Mouse (Mus musculus) intestine, embryonic 14.5 days (tissue): ENCODE measurements around the gene Fosl1. TPM values are rescaled to one million over a fixed set of nuclear protein-coding genes. Genes with fewer than 3 reads are reported as not detected.

Experiments used
- ATAC-seq: fragments of 200-750 bp; cut with Nextera tagmentation; replicated peaks from 2 replicates; pipeline ENCODE4 v1.8.0; 2017; ENCODE audit warnings: low read depth, moderate number of reproducible peaks, moderate TSS enrichment, moderate library complexity; ENCODE audit not compliant: low FRiP score, low TSS enrichment
- DNase-seq: peaks from one replicate; pipeline ENCODE4 v3.0.0-alpha.2; 2018; ENCODE audit warnings: low spot score
- H3K27ac ChIP-seq: fragments of 300-500 bp; sonication (generic); 2 replicates; pipeline ENCODE4 v1.5.1; 2014; ENCODE audit warnings: low read depth, mild to moderate bottlenecking, control low read depth
- H3K27me3 ChIP-seq: fragments of 300-500 bp; sonication (generic); replicated peaks from 2 replicates; pipeline ENCODE4 v1.6.1; 2014; ENCODE audit warnings: low read length, control low read depth; ENCODE audit not compliant: control insufficient read depth, insufficient read depth
- H3K36me3 ChIP-seq: fragments of 300-500 bp; sonication (generic); 2 replicates; pipeline ENCODE4 v1.6.1; 2014; ENCODE audit warnings: low read length, control low read depth; ENCODE audit not compliant: control insufficient read depth, insufficient read depth
- H3K4me1 ChIP-seq: fragments of 300-500 bp; sonication (generic); replicated peaks from 2 replicates; pipeline ENCODE4 v1.6.1; 2014; ENCODE audit warnings: low read length, control low read depth, mixed read lengths; ENCODE audit not compliant: control insufficient read depth, insufficient read depth
- H3K4me2 ChIP-seq: fragments of 300-500 bp; sonication (generic); 2 replicates; pipeline ENCODE4 v1.6.1; 2014; ENCODE audit warnings: low read length
- H3K4me3 ChIP-seq: fragments of 300-500 bp; sonication (generic); 2 replicates; pipeline ENCODE4 v1.5.1; 2014; ENCODE audit warnings: low read depth, low read length, control low read depth, mixed read lengths
- H3K9ac ChIP-seq: fragments of 300-500 bp; sonication (generic); 2 replicates; pipeline ENCODE4 v1.6.1; 2014; ENCODE audit warnings: mild to moderate bottlenecking, low read length
- H3K9me3 ChIP-seq: fragments of 300-500 bp; sonication (generic); 2 replicates; pipeline ENCODE4 v1.6.1; 2016; ENCODE audit warnings: low read length, control low read depth; ENCODE audit not compliant: control insufficient read depth
- WGBS: fragments of 180-500 bp; shearing (Covaris S2); extraction: QIAGEN DNeasy Blood & Tissue Kit; methylation state at CpG from one replicate; pipeline ENCODE4 v1.1.7; 2014; 5-methylcytosine and 5-hydroxymethylcytosine counted together
- polyA plus RNA-seq: library from polyadenylated mRNA; unstranded; fragments of >200 nt; fragmentation: Nextera tagmentation; extraction: Ambion mirVana; gene quantifications from 2 replicates; pipeline ENCODE4 v1.2.1, GENCODE M21; 2014

Fosl1 gene
- polyA plus RNA-seq, 1 experiment from 2014 or later, result not detected

- Histone ChIP-seq H3K4me2 (no peak overlapping the region), H3K4me3 (no peak overlapping the region), H3K9ac (no peak overlapping the region), H3K27ac (no peak overlapping the region), H3K9me3 (no peaks in the 10 kb centered on the region), H3K27me3 (no peaks in the 10 kb centered on the region), H3K36me3 (peaks cover 59% of the 10 kb centered on the region), H3K4me1 (0 out of 2 replicates have a peak, but pooled peaks cover 9% of the 10 kb centered on the region)
- ATAC-seq, result no peak
- 93% methylated on average over 18 of the region's 18 CpGs for WGBS
- DNase-seq, result no peak
Measured at GRCm38 (mm10) chr19:5477668-5478300, 30.4 kb downstream of the Fosl1 start.

GRCm38 (mm10) chr19:5480016-5480415 lies 32.7 kb downstream of the Fosl1 start:
- Histone ChIP-seq H3K4me2 (no peak overlapping the region), H3K9ac (no peak overlapping the region), H3K4me1 (0 out of 2 replicates have a peak, but pooled peaks cover 8% of the 10 kb centered on the region), H3K4me3 (no peak overlapping the region), H3K27me3 (no peaks in the 10 kb centered on the region), H3K9me3 (no peaks in the 10 kb centered on the region), H3K36me3 (peaks cover 80% of the 10 kb centered on the region), H3K27ac (no peak overlapping the region)
- 95% methylated on average over 10 of the region's 10 CpGs for WGBS
- no peak for DNase-seq
- no peak for ATAC-seq

GRCm38 (mm10) chr19:5481398-5481797 lies 34.1 kb downstream of the Fosl1 start:
- Histone ChIP-seq H3K4me1 (no peaks in the 10 kb centered on the region), H3K9ac (no peak overlapping the region), H3K4me3 (no peak overlapping the region), H3K36me3 (peaks cover 90% of the 10 kb centered on the region), H3K4me2 (no peak overlapping the region), H3K27me3 (no peaks in the 10 kb centered on the region), H3K9me3 (no peaks in the 10 kb centered on the region), H3K27ac (no peak overlapping the region)
- 92% methylated on average over 10 of the region's 10 CpGs for WGBS
- DNase-seq (no peak), ATAC-seq (no peak)

GRCm38 (mm10) chr19:5483386-5484359 lies 36.3 kb downstream of the Fosl1 start:
- no peak for ATAC-seq
- H3K36me3 ChIP-seq, result peaks cover 73% of the 10 kb centered on the region
- H3K9ac ChIP-seq, result no peak overlapping the region
- WGBS, result 93% methylated on average over 19 of the region's 19 CpGs
- no peak overlapping the region for H3K4me2 ChIP-seq
- no peak for DNase-seq
- no peak overlapping the region for H3K4me3 ChIP-seq
- no peaks in the 10 kb centered on the region for H3K27me3 ChIP-seq
- no peak overlapping the region for H3K27ac ChIP-seq
- peaks cover 9% of the 10 kb centered on the region for H3K4me1 ChIP-seq
- no peaks in the 10 kb centered on the region for H3K9me3 ChIP-seq

GRCm38 (mm10) chr19:5484496-5484895 lies 37.1 kb downstream of the Fosl1 start:
- Histone ChIP-seq H3K4me2 (no peak overlapping the region), H3K36me3 (peaks cover 64% of the 10 kb centered on the region), H3K4me1 (peaks cover 13% of the 10 kb centered on the region), H3K4me3 (no peak overlapping the region), H3K9me3 (no peaks in the 10 kb centered on the region), H3K9ac (no peak overlapping the region), H3K27ac (no peak overlapping the region), H3K27me3 (no peaks in the 10 kb centered on the region)
- DNase-seq, result no peak
- no peak for ATAC-seq
- WGBS, result 85% methylated on average over 5 of the region's 5 CpGs

- no peak for ATAC-seq
Measured at GRCm38 (mm10) chr19:5485371-5485770, 38.0 kb downstream of the Fosl1 start.

GRCm38 (mm10) chr19:5485821-5486220 lies 38.5 kb downstream of the Fosl1 start:
- Histone ChIP-seq H3K36me3 (peaks cover 51% of the 10 kb centered on the region), H3K9me3 (no peaks in the 10 kb centered on the region), H3K27ac (no peak overlapping the region), H3K27me3 (no peaks in the 10 kb centered on the region), H3K9ac (no peak overlapping the region), H3K4me1 (peaks cover 13% of the 10 kb centered on the region), H3K4me3 (no peak overlapping the region), H3K4me2 (no peak overlapping the region)
- no peak for ATAC-seq
- WGBS, result 92% methylated on average over 7 of the region's 7 CpGs
- DNase-seq, result no peak

More at GRCm38 (mm10) chr19:5485371-5485770, 38.0 kb downstream of the Fosl1 start:
- Histone ChIP-seq H3K9me3 (no peaks in the 10 kb centered on the region), H3K27ac (no peak overlapping the region), H3K36me3 (peaks cover 56% of the 10 kb centered on the region), H3K27me3 (no peaks in the 10 kb centered on the region), H3K4me3 (no peak overlapping the region), H3K4me2 (no peak overlapping the region), H3K9ac (no peak overlapping the region), H3K4me1 (peaks cover 13% of the 10 kb centered on the region)
- WGBS, result 93% methylated on average over 8 of the region's 8 CpGs
- no peak for DNase-seq

- H3K9ac ChIP-seq, result no peak overlapping the region
- no peak for ATAC-seq
- no peak overlapping the region for H3K27ac ChIP-seq
Measured at GRCm38 (mm10) chr19:5486286-5486685, 38.9 kb downstream of the Fosl1 start.

More at GRCm38 (mm10) chr19:5486286-5486685, 38.9 kb downstream of the Fosl1 start:
- no peak for DNase-seq
- WGBS, result 82% methylated on average over 8 of the region's 8 CpGs
- Histone ChIP-seq H3K4me3 (no peak overlapping the region), H3K4me2 (no peak overlapping the region), H3K4me1 (peaks cover 13% of the 10 kb centered on the region), H3K9me3 (no peaks in the 10 kb centered on the region), H3K27me3 (no peaks in the 10 kb centered on the region), H3K36me3 (peaks cover 47% of the 10 kb centered on the region)
